Mouse (Mus musculus) stomach, embryonic 16.5 days (tissue): ENCODE results near the gene Nadk2. TPM values are rescaled to one million over a fixed set of nuclear protein-coding genes. Genes with fewer than 3 reads are reported as not detected.

Experiments used
- ATAC-seq: fragments of 200-750 bp; cut with Nextera tagmentation; 2 replicates; pipeline ENCODE4 v1.8.0; 2017; ENCODE audit warnings: moderate number of reproducible peaks, moderate TSS enrichment; ENCODE audit not compliant: insufficient read depth, low FRiP score
- H3K27ac ChIP-seq: fragments of 300-500 bp; sonication (generic); 2 replicates; pipeline ENCODE4 v1.5.1; 2014; ENCODE audit warnings: low read length
- H3K27me3 ChIP-seq: fragments of 300-500 bp; sonication (generic); 2 replicates; pipeline ENCODE4 v1.6.1; 2014; ENCODE audit warnings: low read length, control low read depth, mixed read lengths; ENCODE audit not compliant: control insufficient read depth, insufficient read depth
- H3K36me3 ChIP-seq: fragments of 300-500 bp; sonication (generic); 2 replicates; pipeline ENCODE4 v1.6.1; 2014; ENCODE audit warnings: low read length; ENCODE audit not compliant: control insufficient read depth, insufficient read depth
- H3K4me1 ChIP-seq: fragments of 300-500 bp; sonication (generic); 2 replicates; pipeline ENCODE4 v1.6.1; 2014; ENCODE audit warnings: low read length, control low read depth, mixed read lengths; ENCODE audit not compliant: control insufficient read depth, insufficient read depth
- H3K4me2 ChIP-seq: fragments of 300-500 bp; sonication (generic); 2 replicates; pipeline ENCODE4 v1.6.1; 2014; ENCODE audit warnings: low read depth, low read length, mixed read lengths
- H3K4me3 ChIP-seq: fragments of 300-500 bp; sonication (generic); replicated peaks from 2 replicates; pipeline ENCODE4 v1.5.1; 2014; ENCODE audit warnings: mild to moderate bottlenecking, low read length
- H3K9ac ChIP-seq: fragments of 300-500 bp; sonication (generic); 2 replicates; pipeline ENCODE4 v1.6.1; 2014; ENCODE audit warnings: low read length
- H3K9me3 ChIP-seq: fragments of 300-500 bp; sonication (generic); replicated peaks from 2 replicates; pipeline ENCODE4 v1.6.1; 2016; ENCODE audit warnings: low read length, control low read depth; ENCODE audit not compliant: control insufficient read depth
- WGBS: fragments of 180-500 bp; shearing (Covaris S2); extraction: QIAGEN DNeasy Blood & Tissue Kit; methylation state at CpG from one replicate; pipeline ENCODE4 v1.1.7; 2014; 5-methylcytosine and 5-hydroxymethylcytosine counted together
- polyA plus RNA-seq: library from polyadenylated mRNA; unstranded; fragments of >200 nt; fragmentation: Nextera tagmentation; extraction: Ambion mirVana; gene quantifications from 2 replicates; pipeline ENCODE4 v1.2.1, GENCODE M21; 2015

Gene Nadk2
- polyA plus RNA-seq: 21.2 and 29.7 TPM in 2 replicates

DNA sequence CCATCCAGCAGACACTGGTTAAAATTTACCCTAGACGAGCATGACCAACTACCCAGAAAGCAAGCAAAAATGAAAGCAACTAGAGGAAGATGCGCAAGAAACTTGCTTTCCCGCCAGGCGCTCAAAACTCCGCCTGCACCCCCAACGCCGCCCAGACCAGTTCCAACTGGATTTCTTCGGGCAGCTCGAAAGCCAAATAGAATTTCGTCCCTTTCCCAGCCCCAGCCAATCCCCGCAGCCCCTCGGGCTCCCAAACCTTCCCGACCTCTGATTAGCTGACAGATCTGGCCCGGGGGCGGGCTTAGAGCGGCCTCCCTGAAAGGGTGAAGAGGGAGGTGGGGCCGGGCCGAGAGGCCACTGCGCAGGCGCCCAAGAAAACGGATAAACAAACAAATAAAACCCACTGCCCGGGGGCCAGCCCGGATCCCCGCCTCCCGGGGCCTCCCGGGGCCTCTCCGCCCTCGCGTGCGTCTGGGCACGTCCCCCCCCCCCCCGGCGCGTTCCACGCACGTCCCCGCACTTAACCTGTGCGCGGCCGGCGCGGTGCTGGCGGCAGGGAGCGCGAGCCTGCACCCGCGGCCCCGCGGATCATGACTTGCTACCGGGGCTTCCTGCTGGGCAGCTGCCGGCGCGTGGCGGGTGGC is at the start of gene Nadk2:
Gene Nadk2, plus strand, starts transcription at position 349 of the 644 bp plus-strand sequence.
- WGBS: under 1% methylated on average over 37 of the region's 54 CpGs
- H3K4me2 ChIP-seq: peak within 1 kb of the TSS; percentile 94
- peak; percentile 99 for ATAC-seq
- peak within 1 kb of the TSS; percentile 92 for H3K4me3 ChIP-seq
- H3K4me1 ChIP-seq: peaks cover 34% of the 10 kb centered on the region
- no peaks in the 10 kb centered on the region for H3K9me3 ChIP-seq
- peak within 1 kb of the TSS; percentile 95 for H3K9ac ChIP-seq
- H3K27ac ChIP-seq: peak within 1 kb of the TSS; percentile 93
- no peaks in the 10 kb centered on the region for H3K27me3 ChIP-seq
- H3K36me3 ChIP-seq: no peaks in the 10 kb centered on the region

DNA sequence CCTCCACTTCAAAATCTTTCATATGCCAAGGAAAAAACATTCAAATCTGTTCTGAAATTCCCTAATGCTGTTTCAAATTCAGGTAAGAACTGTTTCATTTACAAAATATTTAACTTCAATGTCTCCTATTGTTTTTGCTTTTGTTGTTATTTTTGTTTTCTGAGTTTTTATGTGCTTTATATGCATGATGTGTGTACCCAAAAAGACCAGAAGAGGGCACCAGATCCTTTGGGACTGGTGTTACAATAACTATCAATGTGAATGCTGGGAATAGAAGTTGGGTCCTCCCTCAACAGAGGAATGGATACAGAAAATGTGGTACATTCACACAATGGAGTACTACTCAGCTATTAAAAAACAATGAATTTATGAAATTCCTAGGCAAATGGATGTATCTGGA is 15.4 kb upstream of the Nadk2 start:
- no peaks in the 10 kb centered on the region for H3K36me3 ChIP-seq
- no peaks in the 10 kb centered on the region for H3K9me3 ChIP-seq
- H3K4me3 ChIP-seq: no peak overlapping the region
- H3K4me1 ChIP-seq: no peaks in the 10 kb centered on the region
- H3K9ac ChIP-seq: no peak overlapping the region
- H3K4me2 ChIP-seq: no peak overlapping the region
- ATAC-seq: no peak
- H3K27ac ChIP-seq: no peak overlapping the region
- no peaks in the 10 kb centered on the region for H3K27me3 ChIP-seq

DNA sequence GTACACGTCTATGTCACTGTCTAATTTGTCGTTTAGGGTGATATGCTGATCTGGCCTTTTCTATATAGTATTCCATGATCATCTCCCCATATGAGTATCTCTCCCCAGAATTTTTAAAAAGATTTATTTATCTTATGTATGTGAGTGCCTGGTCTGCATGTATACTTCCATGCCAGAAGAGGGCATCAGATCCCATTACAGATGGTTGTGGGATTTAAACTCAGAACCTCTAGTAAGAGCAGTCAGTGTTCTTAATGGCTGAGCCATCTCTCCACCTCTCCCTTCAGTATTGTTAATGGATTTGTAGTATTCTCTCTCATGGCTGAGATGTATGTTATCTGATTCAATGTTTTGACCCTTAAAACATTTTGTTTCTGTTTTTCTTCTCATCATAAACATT is 11.2 kb upstream of the Nadk2 start:
- WGBS: 80% methylated on average over 2 of the region's 2 CpGs
- no peak for ATAC-seq
- no peaks in the 10 kb centered on the region for H3K9me3 ChIP-seq
- no peak overlapping the region for H3K4me2 ChIP-seq
- no peaks in the 10 kb centered on the region for H3K36me3 ChIP-seq
- no peaks in the 10 kb centered on the region for H3K4me1 ChIP-seq
- H3K9ac ChIP-seq: no peak overlapping the region
- H3K27ac ChIP-seq: no peak overlapping the region
- H3K4me3 ChIP-seq: no peak overlapping the region
- H3K27me3 ChIP-seq: no peaks in the 10 kb centered on the region

DNA sequence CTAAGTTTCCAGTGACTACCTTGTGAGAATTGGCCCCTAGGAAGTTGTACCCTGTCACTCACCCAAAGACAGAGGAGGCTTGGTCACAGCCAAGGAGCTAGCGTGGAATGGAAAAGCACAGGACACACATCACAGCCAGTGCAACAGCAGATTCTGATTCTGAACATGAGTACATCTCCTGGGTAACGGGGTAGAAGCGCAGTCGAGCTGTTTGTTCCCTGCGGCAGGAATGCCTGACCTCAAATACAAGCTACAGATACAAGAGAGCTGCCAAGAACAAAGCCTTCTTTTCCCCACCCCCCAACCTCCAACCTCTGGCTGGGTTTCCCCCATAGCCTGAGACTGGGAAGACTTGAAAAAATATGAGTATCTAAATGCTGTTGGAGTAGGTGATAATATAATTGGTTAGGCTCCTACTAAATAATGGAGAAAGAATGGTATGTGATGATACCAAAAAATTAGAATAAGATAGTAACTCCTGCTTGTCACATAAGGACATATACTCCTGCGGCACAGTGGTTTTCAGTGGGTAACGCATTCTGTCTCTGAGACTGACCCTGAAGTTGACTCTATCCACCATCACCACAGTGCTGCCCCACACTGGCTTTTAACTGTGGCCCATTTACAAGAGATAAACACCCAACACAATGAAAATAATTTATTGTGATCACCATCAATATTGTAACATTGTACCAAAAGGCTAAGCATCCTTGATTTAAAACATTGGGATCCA is 9.7 kb upstream of the Nadk2 start:
- no peak for ATAC-seq
- no peak overlapping the region for H3K4me2 ChIP-seq
- H3K9me3 ChIP-seq: no peaks in the 10 kb centered on the region
- H3K36me3 ChIP-seq: no peaks in the 10 kb centered on the region
- no peak overlapping the region for H3K27ac ChIP-seq
- no peaks in the 10 kb centered on the region for H3K27me3 ChIP-seq
- 67% methylated on average over 7 of the region's 7 CpGs for WGBS
- no peaks in the 10 kb centered on the region for H3K4me1 ChIP-seq
- no peak overlapping the region for H3K9ac ChIP-seq
- H3K4me3 ChIP-seq: no peak overlapping the region

DNA sequence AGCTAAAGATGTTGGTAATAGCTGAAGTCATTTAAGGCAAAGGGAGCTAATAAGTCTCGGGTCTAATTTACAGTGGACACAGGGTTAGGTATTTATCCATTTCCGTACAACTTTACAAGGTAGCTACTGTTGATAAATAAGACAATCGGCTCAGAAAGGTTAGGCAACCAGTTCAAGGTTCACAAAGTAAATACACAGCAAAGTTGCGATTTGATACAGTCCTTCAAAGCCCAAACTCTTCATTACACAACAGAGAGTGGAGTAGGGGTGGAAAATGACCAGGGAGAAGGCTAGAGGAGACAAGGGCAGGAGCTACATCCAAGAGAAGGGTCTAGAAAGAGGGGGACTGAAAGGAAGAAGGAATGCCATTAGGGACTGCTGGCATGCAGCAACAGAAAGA is 2.2 kb upstream of the Nadk2 start:
- Histone ChIP-seq H3K9ac (no peak overlapping the region), H3K36me3 (no peaks in the 10 kb centered on the region), H3K4me1 (peaks cover 15% of the 10 kb centered on the region), H3K27ac (no peak overlapping the region), H3K9me3 (no peaks in the 10 kb centered on the region), H3K27me3 (no peaks in the 10 kb centered on the region), H3K4me3 (no peak overlapping the region), H3K4me2 (no peak overlapping the region)
- 59% methylated on average over 4 of the region's 4 CpGs for WGBS
- ATAC-seq: no peak

DNA sequence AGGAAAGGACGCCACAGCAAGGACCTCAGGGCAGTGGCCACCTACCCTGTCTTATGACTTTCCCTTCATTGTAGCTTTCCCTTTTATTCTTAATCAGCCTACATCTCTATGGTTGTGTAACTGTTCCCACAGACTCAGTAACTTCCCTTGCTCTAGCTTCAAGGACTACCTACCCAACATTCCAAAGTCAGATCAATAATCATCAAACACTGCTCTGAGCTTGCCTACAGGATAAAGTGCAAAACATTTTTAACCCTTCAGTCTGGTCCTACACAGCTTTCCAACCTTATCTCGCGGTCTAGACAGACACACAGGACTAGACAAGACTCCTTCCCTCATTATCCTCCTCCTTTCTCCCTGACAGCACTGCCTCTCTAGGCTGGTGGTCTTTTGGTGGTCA is 707 bp upstream of the Nadk2 start:
- H3K9ac ChIP-seq: peak overlapping the region; percentile 75
- peaks cover 28% of the 10 kb centered on the region for H3K4me1 ChIP-seq
- no peak for ATAC-seq
- peak overlapping the region; percentile 92 for H3K4me3 ChIP-seq
- no peaks in the 10 kb centered on the region for H3K27me3 ChIP-seq
- H3K9me3 ChIP-seq: no peaks in the 10 kb centered on the region
- H3K4me2 ChIP-seq: peak overlapping the region; percentile 94
- H3K36me3 ChIP-seq: no peaks in the 10 kb centered on the region
- peak overlapping the region; percentile 93 for H3K27ac ChIP-seq
- 3% methylated on average over 3 of the region's 3 CpGs for WGBS

DNA sequence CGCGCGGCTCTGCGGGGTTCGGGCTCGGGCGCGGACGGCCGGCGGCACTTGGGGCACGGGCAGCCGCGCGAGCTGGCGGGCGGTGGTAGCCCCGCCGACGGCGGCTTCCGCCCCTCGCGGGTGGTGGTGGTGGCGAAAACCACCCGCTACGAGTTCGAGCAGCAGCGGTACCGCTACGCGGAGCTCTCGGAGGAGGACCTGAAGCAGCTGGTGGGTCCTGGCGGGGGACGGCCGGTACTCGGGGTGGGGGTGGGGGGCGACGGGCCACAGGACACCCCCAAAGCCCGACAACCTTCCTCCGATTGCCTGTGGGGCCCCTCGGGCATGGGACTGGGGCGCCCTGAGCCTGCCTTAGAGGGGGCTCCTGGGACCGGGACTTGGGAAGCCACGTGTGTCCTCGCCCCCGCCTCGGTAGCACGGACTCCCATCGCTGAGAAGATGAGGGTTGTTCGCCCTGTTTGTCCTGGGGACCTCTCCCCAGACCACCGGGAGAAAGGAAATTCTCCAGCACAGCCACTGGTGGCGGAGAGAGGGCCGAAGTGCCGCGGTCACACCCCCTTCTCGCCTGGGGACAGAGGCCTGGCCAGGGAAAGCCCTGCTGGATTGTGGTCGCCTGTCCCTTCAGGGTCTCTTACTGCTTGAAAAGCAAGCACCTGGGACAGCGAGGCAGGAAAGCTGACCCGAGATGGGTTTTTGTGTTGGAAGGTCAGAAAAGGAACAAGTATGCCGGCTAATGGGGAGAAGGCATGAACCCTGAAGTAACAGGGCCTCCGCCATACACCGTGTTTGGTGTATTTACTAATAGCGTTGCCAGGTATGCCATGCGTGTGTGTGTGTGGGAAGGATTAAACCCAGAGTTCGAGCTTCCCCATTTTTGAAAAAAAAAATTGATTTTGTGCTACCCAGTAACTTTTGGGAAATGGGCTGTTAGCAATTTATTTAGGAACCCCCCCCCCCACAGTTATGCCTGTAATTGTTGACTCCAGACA is 790 bp downstream of the Nadk2 start:
- H3K27me3 ChIP-seq: no peaks in the 10 kb centered on the region
- H3K4me2 ChIP-seq: peak overlapping the region; percentile 94
- peak; percentile 0; the same call in 1 of the 2 replicates for ATAC-seq
- H3K4me1 ChIP-seq: peaks cover 38% of the 10 kb centered on the region
- H3K36me3 ChIP-seq: no peaks in the 10 kb centered on the region
- H3K27ac ChIP-seq: peak overlapping the region; percentile 93
- H3K9ac ChIP-seq: peak overlapping the region; percentile 95
- H3K9me3 ChIP-seq: no peaks in the 10 kb centered on the region
- peak overlapping the region; percentile 92 for H3K4me3 ChIP-seq
- WGBS: under 1% methylated on average over 60 of the region's 66 CpGs

DNA sequence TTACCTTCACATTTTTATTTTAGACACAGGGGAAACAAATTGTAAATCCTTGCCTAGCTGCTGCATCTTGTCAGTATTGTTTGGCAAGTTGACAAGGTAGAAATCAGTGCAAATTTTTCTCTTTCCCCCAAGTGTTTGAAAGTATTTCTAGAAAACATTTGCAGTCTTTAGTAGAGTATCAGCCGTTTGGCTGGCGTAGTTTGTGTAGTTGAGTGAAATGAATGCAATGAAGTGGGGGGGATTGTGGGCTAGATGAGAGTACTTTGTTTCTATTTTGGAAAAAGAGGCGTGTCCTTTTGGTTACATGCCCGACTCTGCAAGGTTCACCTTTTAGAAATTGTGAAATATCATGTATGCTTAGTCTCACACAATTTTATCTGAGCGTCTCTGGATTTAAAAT is 1.6 kb downstream of the Nadk2 start:
- peak overlapping the region; percentile 93 for H3K27ac ChIP-seq
- H3K9ac ChIP-seq: peak overlapping the region; percentile 95
- H3K27me3 ChIP-seq: no peaks in the 10 kb centered on the region
- H3K4me3 ChIP-seq: peak overlapping the region; percentile 92
- H3K9me3 ChIP-seq: no peaks in the 10 kb centered on the region
- no peaks in the 10 kb centered on the region for H3K36me3 ChIP-seq
- peak overlapping the region; percentile 94 for H3K4me2 ChIP-seq
- no peak for ATAC-seq
- peaks cover 40% of the 10 kb centered on the region for H3K4me1 ChIP-seq
- 13% methylated on average over 5 of the region's 5 CpGs for WGBS
